Mouse (Mus musculus) ES-Bruce4 (cell line): ENCODE data around the gene Ifnar2.

Source experiments
- CTCF ChIP-seq: IDR thresholded peaks from one replicate; pipeline ENCODE4 v1.8.1; 2011; ENCODE audit warnings: low read depth, low read length
- POLR2A ChIP-seq: IDR thresholded peaks from one replicate; pipeline ENCODE4 v1.8.1; 2011; ENCODE audit warnings: low read length; ENCODE audit not compliant: insufficient read depth

DNA sequence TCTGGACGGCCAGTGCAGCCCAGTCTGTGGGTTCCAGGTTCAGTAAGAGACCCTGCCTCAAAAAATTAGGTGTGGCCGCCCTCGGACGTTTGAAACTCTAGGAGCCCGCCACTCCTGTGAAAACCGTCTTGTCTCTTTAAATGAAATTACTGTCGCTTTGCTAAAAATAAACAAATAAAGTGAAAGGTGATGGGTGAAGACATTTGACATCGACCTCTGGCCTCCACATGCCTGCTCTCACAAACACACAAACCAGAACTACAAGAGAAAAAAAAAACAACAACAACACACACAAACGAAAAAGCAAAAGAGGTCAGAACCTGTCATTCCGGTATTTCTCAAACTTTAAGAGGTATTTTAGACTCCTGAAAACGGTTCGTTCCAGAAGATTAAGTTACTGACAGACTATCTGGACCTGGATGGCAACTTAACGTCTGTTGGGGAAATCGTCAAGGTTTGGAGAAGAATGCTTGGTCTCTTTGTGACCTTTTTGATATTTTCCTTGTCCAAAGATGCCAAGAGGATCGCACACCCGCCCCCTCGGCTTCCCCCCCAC, 5.9 kb downstream of the Ifnar2 start:
- TF ChIP-seq CTCF (no peak), POLR2A (no peak)
